Mouse (Mus musculus): Measurements from ENCODE around the gene Nup210. TPM values are rescaled to one million over a fixed set of nuclear protein-coding genes. Genes with fewer than 3 reads are reported as not detected.
A peak's percentile ranks its signal among the peaks of the same experiment; 100 is the strongest.

Gene Nup210
- polyA plus RNA-seq, 1 experiment: not detected

GRCm38 (mm10) chr6:91095072-91095601, 21.5 kb downstream of the Nup210 start:
- TF ChIP-seq CTCF (IDR thresholded peaks at IDR 0.05; ENCODE audit: insufficient read depth, low read depth, low read length): no peak
- TF ChIP-seq POLR2A (IDR thresholded peaks at IDR 0.05; ENCODE audit: insufficient read depth, low read depth, low read length): no peak
- 94% methylated on average over 2 of the region's 2 CpGs for WGBS
- Histone ChIP-seq H3K4me3 (ENCODE audit: insufficient read depth, low read depth, low read length) (no peak overlapping the region), H3K4me1 (ENCODE audit: control insufficient read depth, insufficient read depth, low read length) (no peaks in the 10 kb centered on the region), H3K27ac (ENCODE audit: insufficient read depth, low read depth, low read length) (no peak overlapping the region)

- Histone ChIP-seq H3K4me1 (ENCODE audit: control insufficient read depth, insufficient read depth, low read length) (no peaks in the 10 kb centered on the region), H3K4me3 (ENCODE audit: insufficient read depth, low read depth, low read length) (no peak overlapping the region), H3K27ac (ENCODE audit: insufficient read depth, low read depth, low read length) (no peak overlapping the region)
- TF ChIP-seq POLR2A (IDR thresholded peaks at IDR 0.05; ENCODE audit: insufficient read depth, low read depth, low read length) (no peak), CTCF (IDR thresholded peaks at IDR 0.05; ENCODE audit: insufficient read depth, low read depth, low read length) (no peak)
- WGBS: 77% methylated on average over 10 of the region's 10 CpGs
Measured at GRCm38 (mm10) chr6:91092216-91092899, 24.3 kb downstream of the Nup210 start.

DNA sequence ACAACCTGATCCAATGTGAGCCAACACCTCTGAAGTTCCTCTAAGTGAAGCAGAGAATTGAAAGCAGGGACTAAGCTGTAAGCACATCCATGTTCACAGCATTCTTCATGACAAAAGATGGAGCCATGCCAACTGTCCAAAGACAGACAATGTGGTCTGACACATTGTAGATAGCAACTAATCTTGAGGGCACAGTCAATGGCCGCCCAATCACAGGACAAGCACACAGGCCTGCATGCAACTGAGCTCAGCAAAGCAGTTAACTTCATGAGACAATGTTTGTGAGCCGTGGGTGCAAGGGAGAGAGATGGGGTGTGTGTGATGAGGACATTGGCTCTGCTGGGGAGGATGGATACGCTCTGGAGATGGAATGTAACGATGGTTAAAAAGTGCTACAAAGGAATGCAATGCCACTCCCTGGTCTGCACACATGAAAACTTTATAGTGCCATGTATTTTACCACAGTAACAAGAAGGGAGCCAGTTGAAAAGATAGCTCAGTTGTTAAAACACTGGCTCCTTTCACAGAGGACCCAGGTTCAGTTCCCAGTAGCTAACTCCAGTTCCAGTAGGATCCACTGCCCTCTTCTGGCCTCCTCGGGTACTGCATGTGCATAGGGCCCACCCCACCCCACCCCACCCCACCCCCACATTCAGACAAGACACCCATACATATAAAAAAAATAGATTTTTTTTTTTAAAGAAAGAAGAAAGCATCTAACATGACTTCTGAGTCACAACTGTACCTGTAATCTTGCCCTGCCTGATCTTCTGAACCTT, 31.3 kb downstream of the Nup210 start:
- TF ChIP-seq CTCF (IDR thresholded peaks at IDR 0.05; ENCODE audit: insufficient read depth, low read depth, low read length): no peak
- TF ChIP-seq POLR2A (IDR thresholded peaks at IDR 0.05; ENCODE audit: insufficient read depth, low read depth, low read length): no peak
- 83% methylated on average over 5 of the region's 5 CpGs for WGBS

GRCm38 (mm10) chr6:91080033-91080432, 36.6 kb downstream of the Nup210 start:
- Histone ChIP-seq H3K4me1 (ENCODE audit: control insufficient read depth, insufficient read depth, low read length) (peaks cover 18% of the 10 kb centered on the region), H3K27ac (ENCODE audit: insufficient read depth, low read depth, low read length) (no peak overlapping the region), H3K4me3 (ENCODE audit: insufficient read depth, low read depth, low read length) (no peak overlapping the region)
- no peak for TF ChIP-seq CTCF (IDR thresholded peaks at IDR 0.05; ENCODE audit: insufficient read depth, low read depth, low read length)
- TF ChIP-seq POLR2A (IDR thresholded peaks at IDR 0.05; ENCODE audit: insufficient read depth, low read depth, low read length): no peak
- WGBS: 44% methylated on average over 1 of the region's 1 CpGs

More for the DNA sequence above, 31.3 kb downstream of the Nup210 start:
- Histone ChIP-seq H3K4me1 (ENCODE audit: control insufficient read depth, insufficient read depth, low read length) (no peaks in the 10 kb centered on the region), H3K27ac (ENCODE audit: insufficient read depth, low read depth, low read length) (no peak overlapping the region), H3K4me3 (ENCODE audit: insufficient read depth, low read depth, low read length) (no peak overlapping the region)

GRCm38 (mm10) chr6:91076249-91076648, 40.4 kb downstream of the Nup210 start:
- H3K27ac ChIP-seq (ENCODE audit: insufficient read depth, low read depth, low read length): peak overlapping the region; percentile 92
- TF ChIP-seq POLR2A (IDR thresholded peaks at IDR 0.05; ENCODE audit: insufficient read depth, low read depth, low read length) (no peak), CTCF (IDR thresholded peaks at IDR 0.05; ENCODE audit: insufficient read depth, low read depth, low read length) (no peak)
- H3K4me1 ChIP-seq (ENCODE audit: control insufficient read depth, insufficient read depth, low read length): peaks cover 23% of the 10 kb centered on the region
- 26% methylated on average over 9 of the region's 9 CpGs for WGBS
- no peak overlapping the region for H3K4me3 ChIP-seq (ENCODE audit: insufficient read depth, low read depth, low read length)

- no peak overlapping the region for H3K27ac ChIP-seq (ENCODE audit: insufficient read depth, low read depth, low read length)
- 100% methylated on average over 1 of the region's 1 CpGs for WGBS
- no peak overlapping the region for H3K4me3 ChIP-seq (ENCODE audit: insufficient read depth, low read depth, low read length)
- no peak for TF ChIP-seq CTCF (IDR thresholded peaks at IDR 0.05; ENCODE audit: insufficient read depth, low read depth, low read length)
- TF ChIP-seq POLR2A (IDR thresholded peaks at IDR 0.05; ENCODE audit: insufficient read depth, low read depth, low read length): no peak
- no peaks in the 10 kb centered on the region for H3K4me1 ChIP-seq (ENCODE audit: control insufficient read depth, insufficient read depth, low read length)
Measured at GRCm38 (mm10) chr6:91068511-91068910, 48.1 kb downstream of the Nup210 start.

- Histone ChIP-seq H3K27ac (ENCODE audit: insufficient read depth, low read depth, low read length) (no peak overlapping the region), H3K4me1 (ENCODE audit: control insufficient read depth, insufficient read depth, low read length) (no peaks in the 10 kb centered on the region), H3K4me3 (ENCODE audit: insufficient read depth, low read depth, low read length) (no peak overlapping the region)
- TF ChIP-seq CTCF (IDR thresholded peaks at IDR 0.05; ENCODE audit: insufficient read depth, low read depth, low read length): no peak
- TF ChIP-seq POLR2A (IDR thresholded peaks at IDR 0.05; ENCODE audit: insufficient read depth, low read depth, low read length): no peak
- WGBS: 70% methylated on average over 3 of the region's 3 CpGs
Measured at GRCm38 (mm10) chr6:91067048-91067447, 49.6 kb downstream of the Nup210 start.

- Histone ChIP-seq H3K4me1 (ENCODE audit: control insufficient read depth, insufficient read depth, low read length) (peaks cover 9% of the 10 kb centered on the region), H3K27ac (ENCODE audit: insufficient read depth, low read depth, low read length) (no peak overlapping the region), H3K4me3 (ENCODE audit: insufficient read depth, low read depth, low read length) (no peak overlapping the region)
- 59% methylated on average over 2 of the region's 2 CpGs for WGBS
- no peak for TF ChIP-seq POLR2A (IDR thresholded peaks at IDR 0.05; ENCODE audit: insufficient read depth, low read depth, low read length)
- no peak for TF ChIP-seq CTCF (IDR thresholded peaks at IDR 0.05; ENCODE audit: insufficient read depth, low read depth, low read length)
Measured at GRCm38 (mm10) chr6:91061296-91061695, 55.3 kb downstream of the Nup210 start.

DNA sequence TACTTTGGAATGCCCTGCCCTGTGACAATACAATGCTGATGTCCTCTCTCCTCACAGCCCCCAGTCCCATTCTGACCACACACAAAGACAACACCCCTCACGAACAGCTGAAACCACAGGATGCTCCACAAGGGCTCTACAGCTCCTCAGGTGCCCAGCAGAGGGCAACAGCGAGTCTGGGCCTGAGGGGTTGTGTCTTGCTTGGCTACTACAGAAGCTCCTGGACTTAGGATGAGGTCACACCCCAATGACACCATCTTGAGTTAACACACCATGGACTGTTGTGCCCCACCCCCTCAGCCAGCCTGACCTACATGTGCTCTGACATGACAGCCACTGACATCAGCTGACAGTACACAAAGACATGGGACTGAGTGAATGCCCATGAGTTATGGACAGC, 56.9 kb downstream of the Nup210 start:
- no peak for TF ChIP-seq POLR2A (IDR thresholded peaks at IDR 0.05; ENCODE audit: insufficient read depth, low read depth, low read length)
- TF ChIP-seq CTCF (IDR thresholded peaks at IDR 0.05; ENCODE audit: insufficient read depth, low read depth, low read length): peak; percentile 77

More for the DNA sequence above, 56.9 kb downstream of the Nup210 start:
- WGBS: 67% methylated on average over 2 of the region's 2 CpGs
- Histone ChIP-seq H3K4me1 (ENCODE audit: control insufficient read depth, insufficient read depth, low read length) (peaks cover 9% of the 10 kb centered on the region), H3K27ac (ENCODE audit: insufficient read depth, low read depth, low read length) (no peak overlapping the region), H3K4me3 (ENCODE audit: insufficient read depth, low read depth, low read length) (no peak overlapping the region)

Data from olfactory bulb, adult 2 months (tissue).